Mouse (Mus musculus) liver, embryonic 14.5 days (tissue): ENCODE data around the gene Cryz. TPM values are rescaled to one million over a fixed set of nuclear protein-coding genes. Genes with fewer than 3 reads are reported as not detected.

Experiments
- ATAC-seq: fragments of 200-750 bp; cut with Nextera tagmentation; 2 replicates; pipeline ENCODE4 v1.8.0; 2017; ENCODE audit warnings: moderate number of reproducible peaks, mild to moderate bottlenecking, moderate library complexity; ENCODE audit not compliant: insufficient read depth
- DNase-seq, 3 experiments: peaks; one replicate each; pipeline ENCODE4 v3.0.0-alpha.2; 2012 to 2013; ENCODE audit warnings: low read depth in 3 of 3, low spot score in 3 of 3
- H3K27ac ChIP-seq: fragments of 300-500 bp; sonication (generic); 2 replicates; pipeline ENCODE4 v1.5.1; 2014; ENCODE audit warnings: moderate library complexity, mild to moderate bottlenecking, control low read depth, inconsistent platforms
- H3K27me3 ChIP-seq: fragments of 300-500 bp; sonication (generic); 2 replicates; pipeline ENCODE4 v1.6.1; 2014; ENCODE audit warnings: mild to moderate bottlenecking, low read length, moderate library complexity; ENCODE audit not compliant: control insufficient read depth, insufficient read depth
- H3K36me3 ChIP-seq: fragments of 300-500 bp; sonication (generic); replicated peaks from 2 replicates; pipeline ENCODE4 v1.6.1; 2014; ENCODE audit warnings: low read depth; ENCODE audit not compliant: control insufficient read depth, insufficient read depth
- H3K4me1 ChIP-seq, 2 experiments: fragments of 200-500 bp in 1 of 2; fragments of 300-500 bp in 1 of 2; sonication (generic) in 1 of 2; replicated peaks; 2 replicates each; pipeline ENCODE4 v1.6.1; 2012 to 2014; ENCODE audit warnings: antibody characterized with exemption in 1 of 2, inconsistent platforms in 1 of 2, low read length in 1 of 2; ENCODE audit not compliant: control insufficient read depth in 2 of 2, insufficient read depth in 2 of 2
- H3K4me2 ChIP-seq: fragments of 300-500 bp; sonication (generic); 2 replicates; pipeline ENCODE4 v1.6.1; 2014; ENCODE audit warnings: low read depth, mild to moderate bottlenecking, control low read depth, moderate library complexity
- H3K4me3 ChIP-seq, 2 experiments: fragments of 200-500 bp in 1 of 2; fragments of 300-500 bp in 1 of 2; sonication (generic) in 1 of 2; 2 replicates each; pipeline ENCODE4 v1.5.1; 2012 to 2014; ENCODE audit warnings: low read depth in 2 of 2, low read length in 2 of 2, mild to moderate bottlenecking in 2 of 2, control low read depth in 1 of 2, inconsistent platforms in 1 of 2, moderate library complexity in 1 of 2; ENCODE audit not compliant: insufficient read depth in 1 of 2
- H3K9ac ChIP-seq: fragments of 300-500 bp; sonication (generic); replicated peaks from 2 replicates; pipeline ENCODE4 v1.6.1; 2014; ENCODE audit warnings: mild to moderate bottlenecking, control low read depth, moderate library complexity
- H3K9me3 ChIP-seq: fragments of 300-500 bp; sonication (generic); 2 replicates; pipeline ENCODE4 v1.6.1; 2016; ENCODE audit warnings: low read length, mixed read lengths; ENCODE audit not compliant: control insufficient read depth
- CTCF ChIP-seq: IDR thresholded peaks from 2 replicates; pipeline ENCODE4 v1.5.1; 2016; ENCODE audit warnings: antibody characterized with exemption, low read depth, control low read depth
- EP300 ChIP-seq: IDR thresholded peaks from 2 replicates; pipeline ENCODE4 v1.6.1; 2016; ENCODE audit warnings: antibody characterized with exemption, low read depth
- WGBS: fragments of 180-500 bp; shearing (Covaris S2); extraction: QIAGEN DNeasy Blood & Tissue Kit; methylation state at CpG from one replicate; pipeline ENCODE4 v1.1.7; 2014; ENCODE audit not compliant: insufficient replicate concordance; 5-methylcytosine and 5-hydroxymethylcytosine counted together
- polyA plus RNA-seq, 2 experiments: library from polyadenylated mRNA; depleted of rRNA in 1 of 2; stranded (reverse) in 1 of 2; unstranded in 1 of 2; fragments of >200 nt; fragmentation: Nextera tagmentation in 1 of 2; extraction: Ambion mirVana in 1 of 2; gene quantifications; 2 replicates each; pipeline versions ENCODE4 v1.2.1 to v1.2.3; 2012 to 2014

The Cryz gene
- 6.4 and 7.7 TPM in 2 replicates for polyA plus RNA-seq (2012; rRNA removed)
- polyA plus RNA-seq (2014; fragmentation: Nextera tagmentation; extraction: Ambion mirVana), result 14.7 and 16.1 TPM in 2 replicates

GRCm38 (mm10) chr3:154596488-154596933 lies at the start of gene Cryz:
Gene Cryz, plus strand, starts transcription at chr3:154596711.
- Histone ChIP-seq H3K4me3 (peak within 1 kb of the TSS; percentile 73 to 82), H3K9me3 (no peaks in the 10 kb centered on the region), H3K9ac (peak within 1 kb of the TSS; percentile 74), H3K27ac (peak within 1 kb of the TSS; percentile 40; the same call in 1 of the 2 replicates), H3K36me3 (no peaks in the 10 kb centered on the region), H3K4me2 (peak within 1 kb of the TSS; percentile 79), H3K27me3 (no peaks in the 10 kb centered on the region), H3K4me1 (peaks cover 2 to 9% of the 10 kb centered on the region in 2 experiments; a peak in 2 of 4 replicates)
- peak; percentile 86 for ATAC-seq
- TF ChIP-seq CTCF, result peak; percentile 95
- TF ChIP-seq EP300, result no peak
- peak; percentile 71 to 76 (median 76) for DNase-seq
- WGBS, result under 1% methylated on average over 25 of the region's 25 CpGs

- 6% methylated on average over 20 of the region's 20 CpGs for WGBS
- Histone ChIP-seq H3K4me2 (no peak overlapping the region), H3K9ac (no peak overlapping the region), H3K4me1 (no peaks in the 10 kb centered on the region), H3K27me3 (no peaks in the 10 kb centered on the region), H3K27ac (no peak overlapping the region), H3K9me3 (no peaks in the 10 kb centered on the region), H3K4me3 (no peak overlapping the region), H3K36me3 (no peaks in the 10 kb centered on the region)
- no peak for DNase-seq
- no peak for ATAC-seq
- no peak for TF ChIP-seq CTCF
- no peak for TF ChIP-seq EP300
These were observed 48.7 kb upstream of the Cryz start for GRCm38 (mm10) chr3:154547549-154548426.

DNA sequence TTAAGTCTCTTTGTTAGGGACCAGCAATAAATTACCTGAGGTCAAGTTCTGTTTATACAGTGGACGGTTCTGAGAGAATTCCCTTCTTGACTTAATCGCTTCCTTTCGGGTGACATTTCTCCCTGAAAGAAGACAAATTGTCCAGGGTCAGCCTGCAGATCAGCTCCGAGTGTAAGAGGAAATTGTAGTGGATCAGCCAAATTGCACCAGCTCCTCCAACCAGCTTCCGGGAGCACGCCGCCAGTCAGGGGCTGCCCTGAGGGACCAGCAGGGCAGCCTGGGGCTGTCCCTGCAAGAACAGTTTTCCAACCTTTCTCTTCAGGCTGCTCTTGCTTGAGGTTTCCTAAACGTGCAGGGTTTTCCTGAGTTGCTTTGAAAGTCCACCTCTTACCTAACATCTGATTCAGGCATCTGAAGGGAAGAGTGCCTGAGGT lies 47.6 kb upstream of the Cryz start:
- no peaks in the 10 kb centered on the region for H3K27me3 ChIP-seq
- no peaks in the 10 kb centered on the region for H3K36me3 ChIP-seq
- no peaks in the 10 kb centered on the region for H3K4me1 ChIP-seq
- no peak overlapping the region for H3K27ac ChIP-seq
- H3K4me3 ChIP-seq, result no peak overlapping the region
- H3K9ac ChIP-seq, result no peak overlapping the region
- H3K9me3 ChIP-seq, result no peaks in the 10 kb centered on the region
- DNase-seq (no peak), ATAC-seq (no peak)
- no peak for TF ChIP-seq CTCF
- TF ChIP-seq EP300, result no peak
- WGBS, result 11% methylated on average over 8 of the region's 8 CpGs
- no peak overlapping the region for H3K4me2 ChIP-seq

- ATAC-seq (no peak), DNase-seq (no peak)
- WGBS, result 64% methylated on average over 17 of the region's 17 CpGs
- Histone ChIP-seq H3K9me3 (no peaks in the 10 kb centered on the region), H3K9ac (no peak overlapping the region), H3K36me3 (no peaks in the 10 kb centered on the region), H3K4me3 (no peak overlapping the region), H3K27me3 (no peaks in the 10 kb centered on the region), H3K4me1 (no peaks in the 10 kb centered on the region), H3K4me2 (no peak overlapping the region), H3K27ac (no peak overlapping the region)
- no peak for TF ChIP-seq EP300
- TF ChIP-seq CTCF, result no peak
These were observed 46.0 kb upstream of the Cryz start for GRCm38 (mm10) chr3:154550326-154551034.

DNA sequence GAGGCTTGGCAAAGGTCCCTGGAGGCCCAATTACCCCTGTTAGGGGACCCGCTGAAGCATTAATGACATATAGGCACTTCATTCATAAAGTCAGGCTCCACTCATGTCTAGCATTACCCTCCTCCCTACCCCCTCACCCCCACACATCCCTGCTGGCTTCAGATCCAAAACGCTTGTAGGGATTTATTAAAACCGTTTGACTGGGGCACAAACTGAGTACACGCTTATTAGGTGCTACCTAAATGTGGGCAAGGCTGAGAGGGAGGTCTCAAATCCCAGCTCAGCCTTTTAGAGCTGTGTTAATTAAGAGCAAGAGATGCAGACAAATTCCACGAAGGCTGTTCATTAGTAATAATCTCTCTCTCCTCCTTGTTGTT lies 45.5 kb upstream of the Cryz start:
- ATAC-seq (no peak), DNase-seq (no peak)
- 51% methylated on average over 5 of the region's 5 CpGs for WGBS
- H3K27me3 ChIP-seq, result no peaks in the 10 kb centered on the region
- H3K4me2 ChIP-seq, result no peak overlapping the region
- no peak overlapping the region for H3K27ac ChIP-seq
- no peaks in the 10 kb centered on the region for H3K9me3 ChIP-seq
- no peak overlapping the region for H3K9ac ChIP-seq
- no peaks in the 10 kb centered on the region for H3K4me1 ChIP-seq
- H3K36me3 ChIP-seq, result no peaks in the 10 kb centered on the region
- H3K4me3 ChIP-seq, result no peak overlapping the region
- no peak for TF ChIP-seq EP300
- TF ChIP-seq CTCF, result no peak
